Mouse (Mus musculus) hindbrain, postnatal 0 days (tissue): ENCODE data around the gene Fer1l5. TPM values are rescaled to one million over a fixed set of nuclear protein-coding genes. Genes with fewer than 3 reads are reported as not detected.
A peak's percentile ranks its signal among the peaks of the same experiment; 100 is the strongest.

ENCODE experiments used
- ATAC-seq: fragments of 200-750 bp; cut with Nextera tagmentation; 2 replicates; pipeline ENCODE4 v1.8.0; 2017; ENCODE audit warnings: mild to moderate bottlenecking, moderate TSS enrichment, moderate library complexity
- DNase-seq: peaks from one replicate; pipeline ENCODE4 v3.0.0-alpha.2; 2015; ENCODE audit warnings: low spot score
- H3K27ac ChIP-seq: fragments of 300-500 bp; sonication (generic); 2 replicates; pipeline ENCODE4 v1.5.1; 2014; ENCODE audit warnings: mild to moderate bottlenecking
- H3K27me3 ChIP-seq: fragments of 300-500 bp; sonication (generic); 2 replicates; pipeline ENCODE4 v1.6.1; 2014; ENCODE audit warnings: low read length, mixed read lengths; ENCODE audit not compliant: insufficient read depth
- H3K36me3 ChIP-seq: fragments of 300-500 bp; sonication (generic); 2 replicates; pipeline ENCODE4 v1.6.1; 2014; ENCODE audit warnings: low read length, mixed read lengths; ENCODE audit not compliant: insufficient read depth
- H3K4me1 ChIP-seq: fragments of 300-500 bp; sonication (generic); 2 replicates; pipeline ENCODE4 v1.6.1; 2014; ENCODE audit warnings: antibody characterized with exemption, low read length, mixed read lengths; ENCODE audit not compliant: insufficient read depth
- H3K4me2 ChIP-seq: fragments of 300-500 bp; sonication (generic); 2 replicates; pipeline ENCODE4 v1.6.1; 2014; ENCODE audit warnings: low read depth, mild to moderate bottlenecking, low read length, moderate library complexity, mixed read lengths
- H3K4me3 ChIP-seq: fragments of 300-500 bp; sonication (generic); 2 replicates; pipeline ENCODE4 v1.5.1; 2014; ENCODE audit warnings: low read length
- H3K9ac ChIP-seq: fragments of 300-500 bp; sonication (generic); replicated peaks from 2 replicates; pipeline ENCODE4 v1.6.1; 2014; ENCODE audit warnings: mild to moderate bottlenecking, low read length, moderate library complexity, mixed read lengths
- H3K9me3 ChIP-seq: fragments of 300-500 bp; sonication (generic); 2 replicates; pipeline ENCODE4 v1.6.1; 2016; ENCODE audit warnings: low read length, mixed read lengths
- CTCF ChIP-seq: IDR thresholded peaks from 2 replicates; pipeline ENCODE4 v1.5.1; 2016; ENCODE audit warnings: antibody characterized with exemption, control low read depth, low read depth
- WGBS: fragments of 180-500 bp; shearing (Covaris S2); extraction: QIAGEN DNeasy Blood & Tissue Kit; methylation state at CpG from one replicate; pipeline ENCODE4 v1.1.7; 2014; 5-methylcytosine and 5-hydroxymethylcytosine counted together
- polyA plus RNA-seq: library from polyadenylated mRNA; unstranded; fragments of >200 nt; fragmentation: Nextera tagmentation; extraction: Ambion mirVana; gene quantifications from 2 replicates; pipeline ENCODE4 v1.2.1, GENCODE M21; 2015
- total RNA-seq: library from RNA; depleted of rRNA; stranded (reverse); fragments of >200 nt; gene quantifications from 2 replicates; pipeline ENCODE4 v1.2.3, GENCODE M21; 2014; rRNA removed

Fer1l5 gene
- total RNA-seq: not detected in 2 replicates
- polyA plus RNA-seq: 0.73 and 1.2 TPM in 2 replicates

GRCm38 (mm10) chr1:36371934-36372845 is at the start of gene Fer1l5:
TSS of gene Fer1l5 (plus strand) at chr1:36372291.
- no peak for ATAC-seq

GRCm38 (mm10) chr1:36323076-36323475 is 49.0 kb upstream of the Fer1l5 start:
- TF ChIP-seq CTCF: no peak
- Histone ChIP-seq H3K4me2 (no peak overlapping the region), H3K27me3 (no peaks in the 10 kb centered on the region), H3K27ac (no peak overlapping the region), H3K4me1 (no peaks in the 10 kb centered on the region), H3K9ac (no peak overlapping the region), H3K9me3 (no peaks in the 10 kb centered on the region), H3K4me3 (no peak overlapping the region), H3K36me3 (peaks cover 3% of the 10 kb centered on the region)
- WGBS: 78% methylated on average over 9 of the region's 9 CpGs
- DNase-seq (no peak), ATAC-seq (no peak)

More at GRCm38 (mm10) chr1:36371934-36372845, at the start of gene Fer1l5:
- Histone ChIP-seq H3K4me3 (no peak within 1 kb of the TSS), H3K27me3 (no peaks in the 10 kb centered on the region), H3K4me2 (no peak within 1 kb of the TSS), H3K4me1 (peaks cover 6% of the 10 kb centered on the region; the same call in 1 of the 2 replicates), H3K36me3 (no peaks in the 10 kb centered on the region), H3K9me3 (no peaks in the 10 kb centered on the region), H3K9ac (no peak within 1 kb of the TSS), H3K27ac (no peak within 1 kb of the TSS)
- no peak for DNase-seq
- TF ChIP-seq CTCF: no peak
- WGBS: 82% methylated on average over 10 of the region's 10 CpGs

- Histone ChIP-seq H3K27ac (no peak overlapping the region), H3K4me2 (no peak overlapping the region), H3K4me3 (no peak overlapping the region), H3K4me1 (no peaks in the 10 kb centered on the region), H3K36me3 (peaks cover 3% of the 10 kb centered on the region), H3K9me3 (no peaks in the 10 kb centered on the region), H3K9ac (no peak overlapping the region), H3K27me3 (no peaks in the 10 kb centered on the region)
- peak; percentile 71 for ATAC-seq
- TF ChIP-seq CTCF: peak; percentile 81
- 49% methylated on average over 8 of the region's 8 CpGs for WGBS
- DNase-seq: peak; percentile 76
Measured at GRCm38 (mm10) chr1:36323746-36324448, 48.2 kb upstream of the Fer1l5 start.

GRCm38 (mm10) chr1:36325900-36326321 is 46.2 kb upstream of the Fer1l5 start:
- Histone ChIP-seq H3K4me3 (no peak overlapping the region), H3K4me1 (no peaks in the 10 kb centered on the region), H3K36me3 (0 out of 2 replicates have a peak, but pooled peaks cover 4% of the 10 kb centered on the region), H3K27ac (no peak overlapping the region), H3K9ac (no peak overlapping the region), H3K27me3 (no peaks in the 10 kb centered on the region), H3K9me3 (no peaks in the 10 kb centered on the region), H3K4me2 (no peak overlapping the region)
- DNase-seq (no peak), ATAC-seq (no peak)
- TF ChIP-seq CTCF: no peak
- 94% methylated on average over 2 of the region's 2 CpGs for WGBS

- Histone ChIP-seq H3K9me3 (no peaks in the 10 kb centered on the region), H3K36me3 (0 out of 2 replicates have a peak, but pooled peaks cover 4% of the 10 kb centered on the region), H3K4me2 (no peak overlapping the region), H3K9ac (no peak overlapping the region), H3K4me3 (no peak overlapping the region), H3K27me3 (no peaks in the 10 kb centered on the region), H3K4me1 (no peaks in the 10 kb centered on the region), H3K27ac (no peak overlapping the region)
- no peak for TF ChIP-seq CTCF
- DNase-seq: no peak
- WGBS: 82% methylated on average over 2 of the region's 2 CpGs
- no peak for ATAC-seq
Measured at GRCm38 (mm10) chr1:36326815-36327214, 45.3 kb upstream of the Fer1l5 start.

GRCm38 (mm10) chr1:36331743-36332142 is 40.3 kb upstream of the Fer1l5 start:
- DNase-seq (no peak), ATAC-seq (no peak)
- no peak overlapping the region for H3K4me3 ChIP-seq
- no peak overlapping the region for H3K9ac ChIP-seq
- no peak for TF ChIP-seq CTCF
- peaks cover 16% of the 10 kb centered on the region for H3K36me3 ChIP-seq
- no peaks in the 10 kb centered on the region for H3K4me1 ChIP-seq
- no peak overlapping the region for H3K4me2 ChIP-seq
- no peak overlapping the region for H3K27ac ChIP-seq
- H3K27me3 ChIP-seq: no peaks in the 10 kb centered on the region
- 76% methylated on average over 6 of the region's 6 CpGs for WGBS
- H3K9me3 ChIP-seq: no peaks in the 10 kb centered on the region
